Mouse (Mus musculus) kidney, postnatal 10 days (tissue): Measurements from ENCODE around the gene Artn.

ENCODE experiments used
- DNase-seq: peaks from one replicate; pipeline ENCODE4 v3.0.0; 2021; ENCODE audit warnings: mixed read lengths

Artn gene

GRCm38 (mm10) chr4:117918261-117918660 is 11.3 kb downstream of the Artn start:
- peak; percentile 64 for DNase-seq

- no peak for DNase-seq
These were observed 11.7 kb downstream of the Artn start for GRCm38 (mm10) chr4:117917847-117918246.

- DNase-seq = no peak
These were observed 12.2 kb downstream of the Artn start for GRCm38 (mm10) chr4:117917402-117917801.

GRCm38 (mm10) chr4:117916386-117916785 is 13.2 kb downstream of the Artn start:
- no peak for DNase-seq

- no peak for DNase-seq
These were observed 14.0 kb downstream of the Artn start for GRCm38 (mm10) chr4:117915489-117916105.

GRCm38 (mm10) chr4:117914591-117915442 is 14.7 kb downstream of the Artn start, which contains the start of gene Ipo13:
Gene Ipo13 (minus strand): TSS chr4:117914999.
- DNase-seq = peak; percentile 94

GRCm38 (mm10) chr4:117914031-117914430 is 15.5 kb downstream of the Artn start:
- DNase-seq = no peak

- peak; percentile 71 for DNase-seq
These were observed 16.1 kb downstream of the Artn start for GRCm38 (mm10) chr4:117913421-117913820.

- no peak for DNase-seq
These were observed 16.8 kb downstream of the Artn start for GRCm38 (mm10) chr4:117912685-117913273.

- no peak for DNase-seq
These were observed 17.4 kb downstream of the Artn start for GRCm38 (mm10) chr4:117912131-117912561.

GRCm38 (mm10) chr4:117908834-117909453 is 20.6 kb downstream of the Artn start:
- no peak for DNase-seq

- no peak for DNase-seq
These were observed 23.4 kb downstream of the Artn start for GRCm38 (mm10) chr4:117906196-117906595.

- no peak for DNase-seq
These were observed 24.8 kb downstream of the Artn start for GRCm38 (mm10) chr4:117904761-117905160.

- no peak for DNase-seq
These were observed 25.5 kb downstream of the Artn start for GRCm38 (mm10) chr4:117904094-117904493.

GRCm38 (mm10) chr4:117898111-117898510 is 31.5 kb downstream of the Artn start:
- no peak for DNase-seq

GRCm38 (mm10) chr4:117896031-117896430 is 33.5 kb downstream of the Artn start:
- no peak for DNase-seq

GRCm38 (mm10) chr4:117895339-117895738 is 34.2 kb downstream of the Artn start:
- no peak for DNase-seq

- no peak for DNase-seq
These were observed 35.0 kb downstream of the Artn start for GRCm38 (mm10) chr4:117894601-117895000.

GRCm38 (mm10) chr4:117893376-117893775 is 36.2 kb downstream of the Artn start:
- peak; percentile 87 for DNase-seq

- DNase-seq = peak; percentile 86
These were observed 37.8 kb downstream of the Artn start, which contains the start of gene Dph2 for GRCm38 (mm10) chr4:117891738-117892161. Gene Dph2 (minus strand): TSS chr4:117892032.

- no peak for DNase-seq
These were observed 38.8 kb downstream of the Artn start for GRCm38 (mm10) chr4:117890750-117891149.

- DNase-seq = no peak
These were observed 39.5 kb downstream of the Artn start for GRCm38 (mm10) chr4:117890031-117890430.

GRCm38 (mm10) chr4:117889471-117889870 is 40.1 kb downstream of the Artn start:
- no peak for DNase-seq
